8 mouse cellular contexts compared by ENCODE assay signal in the genomic region with DNA sequence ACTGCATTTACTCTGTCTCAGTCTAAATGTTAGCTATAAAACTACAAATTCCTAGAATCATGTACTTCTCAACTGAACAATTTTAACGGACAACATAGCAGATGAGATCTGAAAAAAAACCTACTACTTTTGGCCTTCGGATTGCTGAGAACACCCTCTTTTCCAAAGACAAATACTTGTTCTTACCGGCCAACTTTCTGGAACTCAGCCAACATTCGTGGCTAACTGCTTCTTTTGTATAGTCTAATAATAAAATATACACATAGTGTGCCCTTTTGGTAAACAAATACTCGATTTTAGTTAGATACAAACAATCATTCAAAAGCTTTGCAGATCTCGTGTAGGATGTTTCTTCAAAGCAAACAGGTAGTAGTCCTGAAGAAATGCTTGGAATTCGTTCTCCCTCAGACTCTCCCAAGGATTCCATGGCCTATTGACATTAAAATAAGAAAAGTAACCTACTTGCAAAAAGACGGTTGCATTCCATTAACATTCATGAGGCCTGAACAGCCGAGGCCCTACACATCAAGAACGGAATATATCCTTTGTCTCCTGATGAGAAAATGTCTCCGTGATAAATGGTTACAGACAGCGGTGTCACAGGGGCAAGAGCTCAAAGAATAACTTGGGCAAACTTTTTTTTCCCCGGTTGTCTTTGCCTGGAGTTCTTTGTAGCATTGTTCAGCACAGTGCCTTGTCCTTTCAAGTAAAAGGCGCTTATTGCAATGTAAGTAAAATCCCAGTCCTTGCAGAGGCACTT. TPM values are rescaled to one million over a fixed set of nuclear protein-coding genes. Genes with fewer than 3 reads are reported as not detected.
DNase-seq lines count a peak whose midpoint lies in the region; ATAC-seq and TF ChIP-seq lines count a peak whose summit lies in the region.

No protein-coding gene starts in this region.

- in situ Hi-C loops in CH12.LX (cut with MboI; ENCODE audit: low pct_ligation_motif_present, low pct_unique_long_range_greater_than_20kb, low sequenced_read_pairs), result no loop called here

- H3K9ac ChIP-seq in CH12.LX (ENCODE audit: insufficient read depth, low read depth) (no peak overlapping the region), ES-Bruce4 (ENCODE audit: low read depth, poor library complexity, severe bottlenecking) (peak overlapping the region; percentile 82)
- peak overlapping the region; percentile 18; the same call in 1 of the 2 replicates for H3K9ac ChIP-seq in forebrain, embryonic 14.5 days (ENCODE audit: low read length)
- no peak overlapping the region; the same call in 1 of the 2 replicates for H3K9ac ChIP-seq in liver, embryonic 14.5 days (replicated peaks)
- no peak overlapping the region for H3K9ac ChIP-seq in stomach, embryonic 16.5 days (ENCODE audit: low read length)

- dilution Hi-C loops in CH12.LX (cut with MboI; ENCODE audit: extremely low pct_ligation_motif_present, extremely low pct_unique_long_range_greater_than_20kb, low sequenced_read_pairs), result no loop called here

- TF ChIP-seq POLR2A in CH12.LX (IDR thresholded peaks at IDR 0.05; ENCODE audit: low read depth, low read length) (no peak), ES-Bruce4 (IDR thresholded peaks at IDR 0.05; ENCODE audit: insufficient read depth, low read length) (no peak)

- H3K4me3 ChIP-seq in CH12.LX (replicated peaks in 1 of 3; ENCODE audit: low read depth in 2 of 3, low read length in 2 of 3, poor library complexity in 1 of 3) (no peak overlapping the region), ES-Bruce4 (ENCODE audit: low read depth, low read length) (no peak overlapping the region)
- peak overlapping the region; percentile 79 for H3K4me3 ChIP-seq in forebrain, embryonic 14.5 days (ENCODE audit: low read depth, low read length)
- H3K4me3 ChIP-seq in liver, embryonic 14.5 days (ENCODE audit: insufficient read depth in 1 of 2, low read depth in 2 of 2, low read length in 2 of 2), result no peak overlapping the region; a peak in 1 of 4 replicates
- no peak overlapping the region for H3K4me3 ChIP-seq in stomach, embryonic 16.5 days (replicated peaks; ENCODE audit: low read length)

- TF ChIP-seq CTCF in CH12.LX (conservative IDR thresholded peaks at IDR 0.05 in 1 of 2, IDR thresholded peaks at IDR 0.05 in 1 of 2; ENCODE audit: low read depth in 2 of 2, low read length in 2 of 2), result no peak
- no peak for TF ChIP-seq CTCF in ES-Bruce4 (IDR thresholded peaks at IDR 0.05; ENCODE audit: low read depth, low read length)
- TF ChIP-seq CTCF in liver, embryonic 14.5 days (IDR thresholded peaks at IDR 0.05; ENCODE audit: low read depth), result no peak

- H3K27me3 ChIP-seq in CH12.LX (replicated peaks) (no peaks in the 10 kb centered on the region), ES-Bruce4 (ENCODE audit: control insufficient read depth, insufficient read depth, low read length, poor library complexity, severe bottlenecking) (no peaks in the 10 kb centered on the region)
- H3K27me3 ChIP-seq in forebrain, embryonic 14.5 days (replicated peaks; ENCODE audit: control insufficient read depth, insufficient read depth, low read length), result no peaks in the 10 kb centered on the region
- H3K27me3 ChIP-seq in liver, embryonic 14.5 days (ENCODE audit: control insufficient read depth, insufficient read depth, low read length), result no peaks in the 10 kb centered on the region
- H3K27me3 ChIP-seq in stomach, embryonic 16.5 days (ENCODE audit: control insufficient read depth, insufficient read depth, low read length), result no peaks in the 10 kb centered on the region

- TF ChIP-seq EP300 in CH12.LX (IDR thresholded peaks at IDR 0.05; ENCODE audit: low read length), result no peak
- 0 out of 2 replicates have a peak, but pooled peaks have one; percentile 6 for TF ChIP-seq EP300 in ES-Bruce4 (IDR thresholded peaks at IDR 0.05; ENCODE audit: insufficient read depth, low read depth, low read length)
- TF ChIP-seq EP300 in liver, embryonic 14.5 days (IDR thresholded peaks at IDR 0.05; ENCODE audit: low read depth), result no peak

- H3K9me3 ChIP-seq in CH12.LX (replicated peaks; ENCODE audit: low read length), result peaks cover 4% of the 10 kb centered on the region
- H3K9me3 ChIP-seq in ES-Bruce4 (replicated peaks; ENCODE audit: control insufficient read depth, insufficient read depth, low read length, poor library complexity, severe bottlenecking), result no peaks in the 10 kb centered on the region
- H3K9me3 ChIP-seq in forebrain, embryonic 14.5 days (replicated peaks; ENCODE audit: control insufficient read depth, low read length), result no peaks in the 10 kb centered on the region
- no peaks in the 10 kb centered on the region for H3K9me3 ChIP-seq in liver, embryonic 14.5 days (ENCODE audit: control insufficient read depth, low read length)
- H3K9me3 ChIP-seq in stomach, embryonic 16.5 days (replicated peaks; ENCODE audit: control insufficient read depth, low read length), result peaks cover 3% of the 10 kb centered on the region; the same call in 1 of the 2 replicates

- ATAC-seq in forebrain, embryonic 14.5 days, result no peak
- ATAC-seq in liver, embryonic 14.5 days (ENCODE audit: insufficient read depth), result no peak
- no peak for ATAC-seq in stomach, embryonic 16.5 days (ENCODE audit: insufficient read depth, low FRiP score)

- peaks cover 7 to 13% of the 10 kb centered on the region in 2 experiments; a peak in 3 of 4 replicates for H3K4me1 ChIP-seq in CH12.LX (ENCODE audit: control insufficient read depth in 1 of 2, insufficient read depth in 2 of 2)
- no peaks in the 10 kb centered on the region for H3K4me1 ChIP-seq in ES-Bruce4 (ENCODE audit: control insufficient read depth, insufficient read depth, low read length)
- no peaks in the 10 kb centered on the region; the same call in 1 of the 2 replicates for H3K4me1 ChIP-seq in forebrain, embryonic 14.5 days (ENCODE audit: control insufficient read depth, insufficient read depth, low read length)
- peaks cover 15 to 28% of the 10 kb centered on the region in 2 experiments for H3K4me1 ChIP-seq in liver, embryonic 14.5 days (replicated peaks; ENCODE audit: control insufficient read depth in 2 of 2, insufficient read depth in 2 of 2, low read length in 1 of 2)
- peaks cover 10% of the 10 kb centered on the region for H3K4me1 ChIP-seq in stomach, embryonic 16.5 days (ENCODE audit: control insufficient read depth, insufficient read depth, low read length)

- H3K4me2 ChIP-seq in CH12.LX (ENCODE audit: insufficient read depth, low read depth, poor library complexity, severe bottlenecking), result 0 out of 2 replicates have a peak overlapping the region, but pooled peaks have one; percentile 13
- H3K4me2 ChIP-seq in forebrain, embryonic 14.5 days (ENCODE audit: low read length), result peak overlapping the region; percentile 87
- H3K4me2 ChIP-seq in liver, embryonic 14.5 days (ENCODE audit: low read depth), result peak overlapping the region; percentile 94
- H3K4me2 ChIP-seq in stomach, embryonic 16.5 days (ENCODE audit: low read depth, low read length), result peak overlapping the region; percentile 66

- no peak for TF ChIP-seq RAD21 in CH12.LX (IDR thresholded peaks at IDR 0.05; ENCODE audit: low read depth, low read length)

- DNase-seq in CH12.LX (ENCODE audit: extremely low read depth), result no peak
- peak; percentile 49 for DNase-seq in forebrain, embryonic 14.5 days (ENCODE audit: low spot score)
- no peak for DNase-seq in liver, embryonic 14.5 days (ENCODE audit: low read depth in 3 of 3, low spot score in 3 of 3)
- DNase-seq in spleen, postnatal 14 days (ENCODE audit: low spot score in 2 of 2), result no peak
- no peak for DNase-seq in frontal cortex, postnatal 14 days (ENCODE audit: low spot score in 2 of 2)
- no peak for DNase-seq in cerebellum, adult 11 months

- WGBS in forebrain, embryonic 14.5 days, result 5% methylated on average over 14 of the region's 14 CpGs
- WGBS in liver, embryonic 14.5 days (ENCODE audit: insufficient replicate concordance), result 65% methylated on average over 14 of the region's 14 CpGs
- WGBS in stomach, embryonic 16.5 days, result 21% methylated on average over 14 of the region's 14 CpGs

- H3K27ac ChIP-seq in CH12.LX (ENCODE audit: insufficient read depth, low read depth) (no peak overlapping the region), ES-Bruce4 (ENCODE audit: insufficient read depth, low read length) (peak overlapping the region; percentile 92)
- peak overlapping the region; percentile 45; the same call in 1 of the 2 replicates for H3K27ac ChIP-seq in forebrain, embryonic 14.5 days (ENCODE audit: low read depth, low read length)
- peak overlapping the region; percentile 94 for H3K27ac ChIP-seq in liver, embryonic 14.5 days
- H3K27ac ChIP-seq in stomach, embryonic 16.5 days (ENCODE audit: low read length), result no peak overlapping the region

- H3K36me3 ChIP-seq in CH12.LX (replicated peaks in 1 of 2; ENCODE audit: control insufficient read depth in 1 of 2, insufficient read depth in 1 of 2, low read length in 1 of 2) (peaks cover 0 to 2% of the 10 kb centered on the region in 2 experiments), ES-Bruce4 (ENCODE audit: control insufficient read depth, insufficient read depth, low read length, poor library complexity, severe bottlenecking) (0 out of 2 replicates have a peak, but pooled peaks cover 2% of the 10 kb centered on the region)
- H3K36me3 ChIP-seq in forebrain, embryonic 14.5 days (ENCODE audit: control insufficient read depth, insufficient read depth, low read length), result no peaks in the 10 kb centered on the region
- H3K36me3 ChIP-seq in liver, embryonic 14.5 days (replicated peaks; ENCODE audit: control insufficient read depth, insufficient read depth, low read depth), result no peaks in the 10 kb centered on the region
- no peaks in the 10 kb centered on the region for H3K36me3 ChIP-seq in stomach, embryonic 16.5 days (ENCODE audit: control insufficient read depth, insufficient read depth, low read length)

- H3K79me2 ChIP-seq in CH12.LX (replicated peaks; ENCODE audit: control insufficient read depth, extremely low read depth, insufficient read depth, poor library complexity, severe bottlenecking), result peaks cover 11% of the 10 kb centered on the region

RNA-seq across cellular contexts. Expression of gene Lysmd3, which starts 1.2 kb away (rescaled TPM):
- total RNA-seq in CH12.LX (2012; rRNA removed) (12.4 and 15.1 TPM in 2 replicates), CH12.LX (2014; rRNA removed) (17.7 and 19.7 TPM in 2 replicates)
- polyA plus RNA-seq in CH12.LX (2012; ENCODE audit: insufficient read length, low read depth) (7.3 and 9.0 TPM in 2 replicates), ES-Bruce4 (2011; ENCODE audit: insufficient read depth, insufficient read length, low read depth, missing spikeins) (21.0 and 28.7 TPM in 2 replicates)
- polyA plus RNA-seq in forebrain, embryonic 14.5 days (2014; fragmentation: Nextera tagmentation; extraction: Ambion mirVana), result 25.2 and 28.8 TPM in 2 replicates
- polyA plus RNA-seq in liver, embryonic 14.5 days (2012; rRNA removed), result 4.3 and 6.4 TPM in 2 replicates
- 19.0 and 21.5 TPM in 2 replicates for polyA plus RNA-seq in liver, embryonic 14.5 days (2014; fragmentation: Nextera tagmentation; extraction: Ambion mirVana)
- polyA plus RNA-seq in stomach, embryonic 16.5 days (2015; fragmentation: Nextera tagmentation; extraction: Ambion mirVana), result 27.8 and 30.2 TPM in 2 replicates

RNA-seq across cellular contexts. Expression of gene Adgrv1, which starts 23.3 kb away (rescaled TPM):
- total RNA-seq in CH12.LX (2012; rRNA removed), result 0.13 and 0.17 TPM in 2 replicates
- 0.26 and 0.44 TPM in 2 replicates for total RNA-seq in CH12.LX (2014; rRNA removed)
- 0.27 and 0.31 TPM in 2 replicates for polyA plus RNA-seq in CH12.LX (2012; ENCODE audit: insufficient read length, low read depth)
- 11.3 and 14.2 TPM in 2 replicates for polyA plus RNA-seq in ES-Bruce4 (2011; ENCODE audit: insufficient read depth, insufficient read length, low read depth, missing spikeins)
- 14.7 and 14.8 TPM in 2 replicates for polyA plus RNA-seq in forebrain, embryonic 14.5 days (2014; fragmentation: Nextera tagmentation; extraction: Ambion mirVana)
- 0.08 and 0.09 TPM in 2 replicates for polyA plus RNA-seq in liver, embryonic 14.5 days (2012; rRNA removed)
- polyA plus RNA-seq in liver, embryonic 14.5 days (2014; fragmentation: Nextera tagmentation; extraction: Ambion mirVana), result 0.24 and 0.32 TPM in 2 replicates
- polyA plus RNA-seq in stomach, embryonic 16.5 days (2015; fragmentation: Nextera tagmentation; extraction: Ambion mirVana), result 1.1 and 1.3 TPM in 2 replicates

RNA-seq across cellular contexts. Expression of gene Polr3g, which starts 54.5 kb away (rescaled TPM):
- total RNA-seq in CH12.LX (2012; rRNA removed) (19.1 and 22.0 TPM in 2 replicates), CH12.LX (2014; rRNA removed) (51.2 and 52.5 TPM in 2 replicates)
- polyA plus RNA-seq in CH12.LX (2012; ENCODE audit: insufficient read length, low read depth) (45.2 and 54.0 TPM in 2 replicates), ES-Bruce4 (2011; ENCODE audit: insufficient read depth, insufficient read length, low read depth, missing spikeins) (60.2 and 61.9 TPM in 2 replicates)
- polyA plus RNA-seq in forebrain, embryonic 14.5 days (2014; fragmentation: Nextera tagmentation; extraction: Ambion mirVana), result 2.9 and 3.4 TPM in 2 replicates
- polyA plus RNA-seq in liver, embryonic 14.5 days (2012; rRNA removed), result 6.5 and 8.9 TPM in 2 replicates
- 10.9 and 11.7 TPM in 2 replicates for polyA plus RNA-seq in liver, embryonic 14.5 days (2014; fragmentation: Nextera tagmentation; extraction: Ambion mirVana)
- polyA plus RNA-seq in stomach, embryonic 16.5 days (2015; fragmentation: Nextera tagmentation; extraction: Ambion mirVana), result 20.8 and 25.5 TPM in 2 replicates

RNA-seq across cellular contexts. Expression of gene Mblac2, which starts 54.9 kb away (rescaled TPM):
- 0.38 and 0.42 TPM in 2 replicates for total RNA-seq in CH12.LX (2012; rRNA removed)
- total RNA-seq in CH12.LX (2014; rRNA removed), result 0.54 and 0.71 TPM in 2 replicates
- 0.13 and 0.74 TPM in 2 replicates for polyA plus RNA-seq in CH12.LX (2012; ENCODE audit: insufficient read length, low read depth)
- 2.3 and 2.6 TPM in 2 replicates for polyA plus RNA-seq in ES-Bruce4 (2011; ENCODE audit: insufficient read depth, insufficient read length, low read depth, missing spikeins)
- 23.8 and 33.6 TPM in 2 replicates for polyA plus RNA-seq in forebrain, embryonic 14.5 days (2014; fragmentation: Nextera tagmentation; extraction: Ambion mirVana)
- 1.1 and 1.2 TPM in 2 replicates for polyA plus RNA-seq in liver, embryonic 14.5 days (2012; rRNA removed)
- 2.7 and 3.2 TPM in 2 replicates for polyA plus RNA-seq in liver, embryonic 14.5 days (2014; fragmentation: Nextera tagmentation; extraction: Ambion mirVana)
- polyA plus RNA-seq in stomach, embryonic 16.5 days (2015; fragmentation: Nextera tagmentation; extraction: Ambion mirVana), result 7.5 and 9.9 TPM in 2 replicates

Comparison
In these comparisons a context has a peak if more than half of its experiments do, and no peak if none do; other contexts are left out.
1. H3K27ac ChIP-seq: peak in ES-Bruce4 (single experiment), forebrain, embryonic 14.5 days (single experiment) and liver, embryonic 14.5 days (single experiment); none in CH12.LX (single experiment) and stomach, embryonic 16.5 days (single experiment).
2. H3K4me2 ChIP-seq: peak in every context shown above with its lines; median percentile 94 in liver, embryonic 14.5 days; 87 in forebrain, embryonic 14.5 days; 66 in stomach, embryonic 16.5 days; 13 in CH12.LX.
3. H3K9ac ChIP-seq: peak in ES-Bruce4 (single experiment) and forebrain, embryonic 14.5 days (single experiment); none in CH12.LX (single experiment), liver, embryonic 14.5 days (single experiment) and stomach, embryonic 16.5 days (single experiment).